Mouse (Mus musculus): Measurements from ENCODE around the gene BC048403. TPM values are rescaled to one million over a fixed set of nuclear protein-coding genes. Genes with fewer than 3 reads are reported as not detected.
"Not testable (repeated sequence)": the region's sequence is repeated elsewhere in the genome, so short reads cannot be mapped to it uniquely, and the experiment has no call there.

Gene BC048403
- polyA plus RNA-seq, 1 experiment from 2014 or later: 2.8 TPM

- Histone ChIP-seq H3K27ac (no peak overlapping the region), H3K4me1 (no peaks in the 10 kb centered on the region), H3K9me3 (replicated peaks) (no peaks in the 10 kb centered on the region), H3K9ac (no peak overlapping the region), H3K36me3 (no peaks in the 10 kb centered on the region), H3K4me2 (no peak overlapping the region), H3K4me3 (no peak overlapping the region), H3K27me3 (replicated peaks) (no peaks in the 10 kb centered on the region)
- 67% methylated on average over 10 of the region's 13 CpGs for WGBS (ENCODE audit: insufficient replicate concordance)
- no peak for ATAC-seq
Measured at GRCm38 (mm10) chr10:121763191-121763590, 23.5 kb downstream of the BC048403 start.

- ATAC-seq: no peak
- Histone ChIP-seq H3K27ac (no peak overlapping the region), H3K9ac (no peak overlapping the region), H3K9me3 (replicated peaks) (no peaks in the 10 kb centered on the region), H3K4me1 (no peaks in the 10 kb centered on the region), H3K36me3 (no peaks in the 10 kb centered on the region), H3K4me3 (no peak overlapping the region), H3K27me3 (replicated peaks) (no peaks in the 10 kb centered on the region), H3K4me2 (no peak overlapping the region)
- 66% methylated on average over 13 of the region's 13 CpGs for WGBS (ENCODE audit: insufficient replicate concordance)
Measured at GRCm38 (mm10) chr10:121764469-121765173, 24.9 kb downstream of the BC048403 start.

- WGBS (ENCODE audit: insufficient replicate concordance): 70% methylated on average over 10 of the region's 10 CpGs
Measured at GRCm38 (mm10) chr10:121765174-121766057, 25.7 kb downstream of the BC048403 start.

GRCm38 (mm10) chr10:121767295-121767694, 27.6 kb downstream of the BC048403 start:
- H3K27ac ChIP-seq; H3K36me3 ChIP-seq; H3K4me1 ChIP-seq; H3K9ac ChIP-seq; H3K4me2 ChIP-seq; H3K4me3 ChIP-seq; H3K9me3 ChIP-seq (replicated peaks); H3K27me3 ChIP-seq (replicated peaks); ATAC-seq: not testable (repeated sequence)
- 46% methylated on average over 3 of the region's 3 CpGs for WGBS (ENCODE audit: insufficient replicate concordance)

More at GRCm38 (mm10) chr10:121765174-121766057, 25.7 kb downstream of the BC048403 start:
- no peak overlapping the region for H3K9ac ChIP-seq
- H3K4me3 ChIP-seq: no peak overlapping the region
- no peaks in the 10 kb centered on the region for H3K27me3 ChIP-seq (replicated peaks)
- H3K36me3 ChIP-seq: no peaks in the 10 kb centered on the region
- no peak overlapping the region for H3K27ac ChIP-seq
- H3K9me3 ChIP-seq (replicated peaks): no peaks in the 10 kb centered on the region
- no peak overlapping the region for H3K4me2 ChIP-seq
- no peaks in the 10 kb centered on the region for H3K4me1 ChIP-seq
- no peak for ATAC-seq

- H3K27ac ChIP-seq: no peak overlapping the region
- no peaks in the 10 kb centered on the region for H3K9me3 ChIP-seq (replicated peaks)
- H3K27me3 ChIP-seq (replicated peaks): no peaks in the 10 kb centered on the region
- H3K36me3 ChIP-seq: no peaks in the 10 kb centered on the region
- no peak for ATAC-seq
- H3K4me3 ChIP-seq: no peak overlapping the region
- no peak overlapping the region for H3K9ac ChIP-seq
- 81% methylated on average over 5 of the region's 5 CpGs for WGBS (ENCODE audit: insufficient replicate concordance)
- no peak overlapping the region for H3K4me2 ChIP-seq
- no peaks in the 10 kb centered on the region; the same call in 1 of the 2 replicates for H3K4me1 ChIP-seq
Measured at GRCm38 (mm10) chr10:121769711-121770110, 30.0 kb downstream of the BC048403 start.

GRCm38 (mm10) chr10:121770624-121771577, 31.2 kb downstream of the BC048403 start:
- Histone ChIP-seq H3K4me1 (no peaks in the 10 kb centered on the region; the same call in 1 of the 2 replicates), H3K9me3 (replicated peaks) (no peaks in the 10 kb centered on the region), H3K9ac (no peak overlapping the region), H3K4me3 (no peak overlapping the region), H3K27me3 (replicated peaks) (no peaks in the 10 kb centered on the region), H3K27ac (no peak overlapping the region), H3K4me2 (peak overlapping the region; percentile 33), H3K36me3 (no peaks in the 10 kb centered on the region)
- 0 out of 2 replicates have a peak, but pooled peaks have one; percentile 10 for ATAC-seq
- 43% methylated on average over 19 of the region's 20 CpGs for WGBS (ENCODE audit: insufficient replicate concordance)

- H3K4me2 ChIP-seq: no peak overlapping the region
- no peak overlapping the region for H3K27ac ChIP-seq
- no peak overlapping the region for H3K9ac ChIP-seq
- H3K4me3 ChIP-seq: no peak overlapping the region
- ATAC-seq: peak; percentile 32; the same call in 1 of the 2 replicates
- no peaks in the 10 kb centered on the region; the same call in 1 of the 2 replicates for H3K4me1 ChIP-seq
- no peaks in the 10 kb centered on the region for H3K27me3 ChIP-seq (replicated peaks)
- no peaks in the 10 kb centered on the region for H3K36me3 ChIP-seq
- no peaks in the 10 kb centered on the region for H3K9me3 ChIP-seq (replicated peaks)
- WGBS (ENCODE audit: insufficient replicate concordance): 59% methylated on average over 4 of the region's 4 CpGs
Measured at GRCm38 (mm10) chr10:121773813-121774212, 34.1 kb downstream of the BC048403 start.

GRCm38 (mm10) chr10:121775990-121776389, 36.3 kb downstream of the BC048403 start:
- H3K36me3 ChIP-seq: no peaks in the 10 kb centered on the region
- H3K27me3 ChIP-seq (replicated peaks): no peaks in the 10 kb centered on the region
- H3K4me2 ChIP-seq: no peak overlapping the region
- H3K27ac ChIP-seq: no peak overlapping the region
- H3K4me3 ChIP-seq: no peak overlapping the region
- no peaks in the 10 kb centered on the region for H3K9me3 ChIP-seq (replicated peaks)
- WGBS (ENCODE audit: insufficient replicate concordance): 59% methylated on average over 3 of the region's 3 CpGs
- no peak for ATAC-seq
- H3K4me1 ChIP-seq: no peaks in the 10 kb centered on the region
- no peak overlapping the region for H3K9ac ChIP-seq

GRCm38 (mm10) chr10:121781159-121781558, 41.4 kb downstream of the BC048403 start:
- Histone ChIP-seq H3K27ac (no peak overlapping the region), H3K4me3 (no peak overlapping the region), H3K27me3 (replicated peaks) (no peaks in the 10 kb centered on the region), H3K9ac (no peak overlapping the region), H3K36me3 (peaks cover 7% of the 10 kb centered on the region; the same call in 1 of the 2 replicates), H3K4me1 (no peaks in the 10 kb centered on the region), H3K9me3 (replicated peaks) (no peaks in the 10 kb centered on the region), H3K4me2 (peak overlapping the region; percentile 39; the same call in 1 of the 2 replicates)
- WGBS (ENCODE audit: insufficient replicate concordance): 46% methylated on average over 14 of the region's 14 CpGs
- no peak for ATAC-seq

GRCm38 (mm10) chr10:121788536-121788935, 48.8 kb downstream of the BC048403 start:
- peaks cover 7% of the 10 kb centered on the region; the same call in 1 of the 2 replicates for H3K36me3 ChIP-seq
- H3K9ac ChIP-seq: no peak overlapping the region
- no peaks in the 10 kb centered on the region for H3K27me3 ChIP-seq (replicated peaks)
- H3K27ac ChIP-seq: no peak overlapping the region
- H3K4me2 ChIP-seq: no peak overlapping the region
- no peak overlapping the region for H3K4me3 ChIP-seq
- no peaks in the 10 kb centered on the region for H3K4me1 ChIP-seq
- no peaks in the 10 kb centered on the region for H3K9me3 ChIP-seq (replicated peaks)
- 68% methylated on average over 3 of the region's 3 CpGs for WGBS (ENCODE audit: insufficient replicate concordance)
- no peak for ATAC-seq

GRCm38 (mm10) chr10:121790078-121790477, 50.3 kb downstream of the BC048403 start:
- Histone ChIP-seq H3K4me2 (no peak overlapping the region), H3K36me3 (0 out of 2 replicates have a peak, but pooled peaks cover 3% of the 10 kb centered on the region), H3K27ac (no peak overlapping the region), H3K27me3 (replicated peaks) (no peaks in the 10 kb centered on the region), H3K9ac (no peak overlapping the region), H3K9me3 (replicated peaks) (no peaks in the 10 kb centered on the region), H3K4me3 (no peak overlapping the region), H3K4me1 (no peaks in the 10 kb centered on the region)
- no peak for ATAC-seq
- 81% methylated on average over 6 of the region's 6 CpGs for WGBS (ENCODE audit: insufficient replicate concordance)

Measured in liver, embryonic 12.5 days (tissue).